Mouse (Mus musculus) thymus, adult 2 months (tissue): ENCODE results near the gene Rorc. TPM values are rescaled to one million over a fixed set of nuclear protein-coding genes. Genes with fewer than 3 reads are reported as not detected.

Experiments
- DNase-seq: peaks from one replicate; pipeline ENCODE4 v3.0.0; 2021
- H3K27ac ChIP-seq: fragments of 200-500 bp; 2 replicates; pipeline ENCODE4 v1.5.1; 2012; ENCODE audit warnings: low read length, control low read depth; ENCODE audit not compliant: control insufficient read depth, insufficient read depth
- H3K27me3 ChIP-seq: fragments of 200-500 bp; 2 replicates; pipeline ENCODE4 v1.6.1; 2012; ENCODE audit warnings: mild to moderate bottlenecking, low read length, moderate library complexity, mixed read lengths; ENCODE audit not compliant: control insufficient read depth, insufficient read depth
- H3K36me3 ChIP-seq: fragments of 200-500 bp; 2 replicates; pipeline ENCODE4 v1.6.1; 2012; ENCODE audit warnings: mild to moderate bottlenecking, low read length, moderate library complexity; ENCODE audit not compliant: control insufficient read depth, insufficient read depth
- H3K4me1 ChIP-seq: fragments of 200-500 bp; replicated peaks from 2 replicates; pipeline ENCODE4 v1.6.1; 2012; ENCODE audit warnings: low read length; ENCODE audit not compliant: control insufficient read depth, insufficient read depth
- H3K4me3 ChIP-seq: fragments of 200-500 bp; 2 replicates; pipeline ENCODE4 v1.5.1; 2012; ENCODE audit warnings: mild to moderate bottlenecking, low read length, control low read depth, moderate library complexity; ENCODE audit not compliant: control insufficient read depth, insufficient read depth
- CTCF ChIP-seq: fragments of 200-500 bp; IDR thresholded peaks from 2 replicates; pipeline ENCODE4 v1.5.1; 2012; ENCODE audit warnings: mild to moderate bottlenecking, control low read depth, low read length, moderate library complexity, borderline replicate concordance; ENCODE audit not compliant: control insufficient read depth, poor library complexity, insufficient read depth; ENCODE audit errors: extremely low read depth
- POLR2A ChIP-seq: fragments of 200-500 bp; IDR thresholded peaks from 2 replicates; pipeline ENCODE4 v1.6.1; 2012; ENCODE audit warnings: mild to moderate bottlenecking, low read length, control low read depth, moderate library complexity; ENCODE audit not compliant: control insufficient read depth, poor library complexity, insufficient read depth; ENCODE audit errors: extremely low read depth
- WGBS: fragments of 180-500 bp; shearing (Covaris S2); methylation state at CpG from one replicate; pipeline ENCODE4 v1.1.7; 2018; 5-methylcytosine and 5-hydroxymethylcytosine counted together
- polyA plus RNA-seq: library from polyadenylated mRNA; depleted of rRNA; stranded (reverse); fragments of >200 nt; gene quantifications from 2 replicates; pipeline ENCODE4 v1.2.3, GENCODE M21; 2012

Rorc gene
- polyA plus RNA-seq, 1 experiment, result 296 TPM

DNA sequence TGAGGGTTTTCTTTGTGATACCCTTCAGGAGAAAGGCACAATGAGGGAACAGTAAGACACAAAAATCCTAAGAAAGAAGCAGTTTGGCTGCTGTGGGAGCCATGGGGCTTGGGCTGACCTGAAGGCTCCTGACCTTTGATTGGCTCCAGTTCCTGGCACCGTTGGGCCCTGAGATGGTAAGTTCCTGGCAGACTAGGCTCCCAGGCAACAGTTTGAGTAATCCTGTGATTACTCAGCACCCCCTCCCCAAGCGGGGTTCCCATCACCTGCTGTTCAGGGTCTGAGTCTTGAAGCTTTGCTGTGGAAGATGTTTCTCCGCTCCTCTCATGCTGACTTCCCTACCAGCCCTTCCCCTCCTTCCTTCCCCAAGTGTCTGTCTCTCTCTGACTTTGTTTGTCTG is 10.9 kb downstream of the Rorc start:
- TF ChIP-seq POLR2A (no peak), CTCF (no peak)
- 40% methylated on average over 3 of the region's 3 CpGs for WGBS
- peak overlapping the region; percentile 44 for H3K4me3 ChIP-seq
- H3K27me3 ChIP-seq, result no peaks in the 10 kb centered on the region
- H3K36me3 ChIP-seq, result peaks cover 12% of the 10 kb centered on the region
- peak overlapping the region; percentile 76 for H3K27ac ChIP-seq
- DNase-seq, result no peak
- peaks cover 64% of the 10 kb centered on the region for H3K4me1 ChIP-seq

DNA sequence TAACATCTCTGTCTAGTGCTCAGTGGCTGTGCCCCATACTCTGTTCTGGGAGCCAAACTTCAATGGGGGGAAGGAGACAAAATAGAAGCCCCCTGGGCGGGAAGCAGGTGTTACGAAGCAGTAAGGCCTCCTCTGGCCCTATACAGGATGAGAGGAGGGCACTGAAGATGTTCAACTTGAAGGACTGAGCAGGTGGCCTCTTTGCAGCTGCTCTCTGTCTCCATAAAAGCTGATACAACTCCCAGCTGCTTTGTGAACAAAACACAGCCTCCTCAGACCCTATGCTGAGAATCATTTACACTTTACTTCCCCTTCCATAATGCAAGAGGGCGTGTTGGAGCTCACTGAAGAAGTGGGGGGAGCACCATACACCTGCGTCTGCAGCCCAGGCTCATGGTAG is 14.1 kb downstream of the Rorc start:
- 4% methylated on average over 4 of the region's 4 CpGs for WGBS
- TF ChIP-seq CTCF (no peak), POLR2A (no peak)
- peak; percentile 78 for DNase-seq

DNA sequence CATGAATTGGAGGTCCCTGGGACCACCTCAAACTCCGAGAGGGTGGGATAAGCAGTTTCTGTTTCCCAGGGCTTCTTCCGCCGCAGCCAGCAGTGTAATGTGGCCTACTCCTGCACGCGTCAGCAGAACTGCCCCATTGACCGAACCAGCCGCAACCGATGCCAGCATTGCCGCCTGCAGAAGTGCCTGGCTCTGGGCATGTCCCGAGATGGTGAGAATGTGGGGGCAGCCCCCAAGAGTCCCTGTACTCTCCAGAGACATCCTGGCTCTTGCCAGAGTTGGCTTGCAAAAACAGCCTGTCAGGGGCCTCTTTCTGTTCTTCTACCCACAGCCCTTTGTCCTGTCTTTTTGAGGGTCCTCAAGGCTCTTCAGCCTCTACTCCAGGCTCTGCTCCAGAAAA is 14.8 kb downstream of the Rorc start:
- 86% methylated on average over 10 of the region's 10 CpGs for WGBS
- Histone ChIP-seq H3K4me1 (peaks cover 68% of the 10 kb centered on the region), H3K36me3 (peaks cover 51% of the 10 kb centered on the region), H3K27me3 (no peaks in the 10 kb centered on the region), H3K27ac (peak overlapping the region; percentile 98), H3K4me3 (peak overlapping the region; percentile 4; the same call in 1 of the 2 replicates)
- no peak for DNase-seq
- no peak for TF ChIP-seq CTCF
- TF ChIP-seq POLR2A, result no peak

More for the DNA sequence above, 14.1 kb downstream of the Rorc start:
- Histone ChIP-seq H3K4me3 (no peak overlapping the region), H3K27me3 (no peaks in the 10 kb centered on the region), H3K27ac (peak overlapping the region; percentile 98), H3K4me1 (peaks cover 74% of the 10 kb centered on the region), H3K36me3 (peaks cover 44% of the 10 kb centered on the region)

DNA sequence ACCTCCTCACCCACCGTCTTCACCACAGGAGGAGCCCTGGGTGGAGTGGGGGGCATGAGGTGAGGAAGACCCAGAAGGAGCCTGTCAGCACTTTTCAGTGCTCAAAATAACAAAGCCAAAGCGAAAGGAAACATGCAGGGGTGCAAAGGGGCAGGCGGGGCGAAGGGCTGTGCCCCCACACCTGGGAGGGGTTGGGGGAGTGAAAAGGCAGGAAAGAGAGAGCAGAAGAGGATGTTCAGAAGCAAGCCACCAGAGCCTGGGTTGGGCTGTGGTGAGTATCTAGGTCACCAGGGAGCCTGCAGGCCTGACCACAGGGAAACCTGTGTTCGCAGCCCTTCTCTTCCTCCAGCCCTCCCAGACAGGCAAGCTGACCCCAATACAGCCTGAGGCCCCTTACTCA is 15.5 kb downstream of the Rorc start:
- Histone ChIP-seq H3K36me3 (peaks cover 58% of the 10 kb centered on the region), H3K4me3 (peak overlapping the region; percentile 42), H3K4me1 (peaks cover 68% of the 10 kb centered on the region), H3K27ac (peak overlapping the region; percentile 98), H3K27me3 (no peaks in the 10 kb centered on the region)
- peak; percentile 90 for DNase-seq
- no peak for TF ChIP-seq CTCF
- peak; percentile 71; the same call in 1 of the 2 replicates for TF ChIP-seq POLR2A
- 5% methylated on average over 5 of the region's 5 CpGs for WGBS

DNA sequence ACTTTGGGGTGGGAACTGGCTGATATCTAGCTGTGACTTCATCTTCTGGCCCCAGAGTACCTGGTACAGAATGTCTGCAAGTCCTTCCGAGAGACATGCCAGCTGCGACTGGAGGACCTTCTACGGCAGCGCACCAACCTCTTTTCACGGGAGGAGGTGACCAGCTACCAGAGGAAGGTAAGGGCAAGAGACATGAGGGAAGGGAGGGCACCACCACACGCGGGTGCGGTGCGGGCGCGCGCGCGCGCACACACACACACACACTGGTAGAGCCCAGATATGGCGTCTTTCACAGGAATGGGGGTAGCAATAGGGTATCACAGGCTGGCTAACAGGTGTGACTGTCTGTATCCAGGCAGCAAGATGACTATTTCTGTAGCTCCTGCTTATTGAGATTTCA is 16.8 kb downstream of the Rorc start:
- WGBS, result 88% methylated on average over 16 of the region's 16 CpGs
- no peak for DNase-seq
- Histone ChIP-seq H3K27ac (peak overlapping the region; percentile 96), H3K4me1 (peaks cover 54% of the 10 kb centered on the region), H3K27me3 (no peaks in the 10 kb centered on the region), H3K36me3 (peaks cover 69% of the 10 kb centered on the region), H3K4me3 (peak overlapping the region; percentile 10; the same call in 1 of the 2 replicates)
- TF ChIP-seq CTCF (no peak), POLR2A (no peak)

DNA sequence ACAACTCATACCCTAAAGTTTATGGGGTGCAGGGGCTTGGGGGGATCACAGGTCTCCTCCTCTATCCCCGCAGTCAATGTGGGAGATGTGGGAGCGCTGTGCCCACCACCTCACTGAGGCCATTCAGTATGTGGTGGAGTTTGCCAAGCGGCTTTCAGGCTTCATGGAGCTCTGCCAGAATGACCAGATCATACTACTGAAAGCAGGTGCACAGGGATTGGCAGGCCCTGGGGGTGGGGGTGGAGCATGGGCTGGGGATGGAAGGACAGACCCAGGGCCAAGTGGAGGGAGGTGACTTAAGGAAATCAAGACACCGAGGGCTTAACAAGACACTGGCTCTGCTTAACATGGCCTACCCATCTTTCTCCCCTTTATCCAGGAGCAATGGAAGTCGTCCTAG is 18.4 kb downstream of the Rorc start:
- H3K4me3 ChIP-seq, result no peak overlapping the region
- H3K27ac ChIP-seq, result no peak overlapping the region
- TF ChIP-seq CTCF, result no peak
- no peak for TF ChIP-seq POLR2A
- H3K36me3 ChIP-seq, result peaks cover 71% of the 10 kb centered on the region
- H3K27me3 ChIP-seq, result no peaks in the 10 kb centered on the region
- DNase-seq, result no peak
- WGBS, result 96% methylated on average over 5 of the region's 5 CpGs
- peaks cover 42% of the 10 kb centered on the region for H3K4me1 ChIP-seq

DNA sequence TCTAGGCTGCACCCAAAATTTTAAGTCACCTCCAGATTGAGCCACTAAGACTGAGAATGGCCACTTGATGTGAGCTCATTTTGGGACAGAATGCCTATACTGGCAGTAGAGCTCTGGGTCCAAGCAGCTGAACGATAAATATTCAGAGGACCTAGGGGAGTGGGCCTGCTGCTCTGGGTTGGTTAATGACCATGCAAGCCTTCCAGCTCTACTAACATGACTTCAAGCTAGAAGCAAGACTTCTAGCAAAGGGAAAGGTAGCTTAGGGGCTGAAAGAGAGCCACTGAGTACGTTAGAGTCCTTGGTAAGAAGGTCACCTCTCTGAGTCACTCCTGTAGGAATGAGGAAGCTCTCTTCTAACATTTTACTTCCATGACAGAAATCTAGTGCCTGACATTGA is 19.5 kb downstream of the Rorc start:
- H3K4me3 ChIP-seq, result no peak overlapping the region

More for the DNA sequence above, 19.5 kb downstream of the Rorc start:
- H3K36me3 ChIP-seq, result peaks cover 81% of the 10 kb centered on the region
- no peak for DNase-seq
- peaks cover 37% of the 10 kb centered on the region for H3K4me1 ChIP-seq
- TF ChIP-seq POLR2A (no peak), CTCF (no peak)
- H3K27me3 ChIP-seq, result no peaks in the 10 kb centered on the region
- WGBS, result 95% methylated on average over 2 of the region's 2 CpGs
- H3K27ac ChIP-seq, result no peak overlapping the region
